Mouse (Mus musculus) forebrain, postnatal 0 days (tissue): ENCODE measurements around the gene Rbm47. TPM values are rescaled to one million over a fixed set of nuclear protein-coding genes. Genes with fewer than 3 reads are reported as not detected.

Experiments used
- ATAC-seq: fragments of 200-750 bp; cut with Nextera tagmentation; 2 replicates; pipeline ENCODE4 v1.8.0; 2017; ENCODE audit warnings: mild to moderate bottlenecking, moderate library complexity
- DNase-seq: peaks from one replicate; pipeline ENCODE4 v3.0.0-alpha.2; 2015
- H3K27ac ChIP-seq: fragments of 300-500 bp; sonication (generic); 2 replicates; pipeline ENCODE4 v1.5.1; 2014; ENCODE audit warnings: low read depth, mild to moderate bottlenecking, antibody characterized with exemption, low read length, moderate library complexity, mixed read lengths
- H3K27me3 ChIP-seq: fragments of 300-500 bp; sonication (generic); 2 replicates; pipeline ENCODE4 v1.6.1; 2014; ENCODE audit warnings: mild to moderate bottlenecking, low read length, mixed read lengths; ENCODE audit not compliant: insufficient read depth
- H3K36me3 ChIP-seq: fragments of 300-500 bp; sonication (generic); 2 replicates; pipeline ENCODE4 v1.6.1; 2014; ENCODE audit warnings: mild to moderate bottlenecking, moderate library complexity; ENCODE audit not compliant: insufficient read depth
- H3K4me1 ChIP-seq: fragments of 300-500 bp; sonication (generic); 2 replicates; pipeline ENCODE4 v1.6.1; 2014; ENCODE audit warnings: antibody characterized with exemption; ENCODE audit not compliant: insufficient read depth
- H3K4me2 ChIP-seq: fragments of 300-500 bp; sonication (generic); 2 replicates; pipeline ENCODE4 v1.6.1; 2014; ENCODE audit warnings: low read depth, mild to moderate bottlenecking, moderate library complexity
- H3K4me3 ChIP-seq: fragments of 300-500 bp; sonication (generic); 2 replicates; pipeline ENCODE4 v1.5.1; 2014; ENCODE audit warnings: low read depth, low read length, mixed read lengths
- H3K9ac ChIP-seq: fragments of 300-500 bp; sonication (generic); 2 replicates; pipeline ENCODE4 v1.6.1; 2014; ENCODE audit warnings: mild to moderate bottlenecking
- H3K9me3 ChIP-seq: fragments of 300-500 bp; sonication (generic); 2 replicates; pipeline ENCODE4 v1.6.1; 2016; ENCODE audit warnings: low read length
- CTCF ChIP-seq: sonication (generic); IDR thresholded peaks from 2 replicates; pipeline ENCODE4 v1.5.1; 2016; ENCODE audit warnings: antibody characterized with exemption, control low read depth, low read depth
- WGBS: fragments of 180-500 bp; shearing (Covaris S2); extraction: QIAGEN DNeasy Blood & Tissue Kit; methylation state at CpG from one replicate; pipeline ENCODE4 v1.1.7; 2014; 5-methylcytosine and 5-hydroxymethylcytosine counted together
- polyA plus RNA-seq: library from polyadenylated mRNA; unstranded; fragments of >200 nt; fragmentation: Nextera tagmentation; extraction: Ambion mirVana; gene quantifications from 2 replicates; pipeline ENCODE4 v1.2.1, GENCODE M21; 2015
- total RNA-seq: library from RNA; depleted of rRNA; stranded (reverse); fragments of >200 nt; gene quantifications from 2 replicates; pipeline ENCODE4 v1.2.3, GENCODE M21; 2014

Rbm47 gene
- total and polyA plus RNA-seq, 2 experiments from 2014 or later: 2.7 to 3.3 TPM

GRCm38 (mm10) chr5:66100322-66100721, 72.6 kb downstream of the Rbm47 start:
- H3K4me3 ChIP-seq: no peak overlapping the region
- no peaks in the 10 kb centered on the region for H3K36me3 ChIP-seq
- no peak overlapping the region for H3K27ac ChIP-seq
- no peaks in the 10 kb centered on the region for H3K27me3 ChIP-seq
- H3K4me2 ChIP-seq: no peak overlapping the region
- no peak for TF ChIP-seq CTCF
- H3K4me1 ChIP-seq: no peaks in the 10 kb centered on the region
- no peak for DNase-seq
- no peaks in the 10 kb centered on the region for H3K9me3 ChIP-seq
- no peak; the same call in 1 of the 2 replicates for ATAC-seq
- no peak overlapping the region for H3K9ac ChIP-seq
- WGBS: 22% methylated on average over 8 of the region's 8 CpGs

GRCm38 (mm10) chr5:66098094-66098871, 74.6 kb downstream of the Rbm47 start:
- Histone ChIP-seq H3K9ac (no peak overlapping the region), H3K27me3 (no peaks in the 10 kb centered on the region), H3K9me3 (no peaks in the 10 kb centered on the region), H3K4me3 (no peak overlapping the region), H3K4me1 (no peaks in the 10 kb centered on the region), H3K36me3 (no peaks in the 10 kb centered on the region), H3K27ac (no peak overlapping the region), H3K4me2 (no peak overlapping the region)
- DNase-seq: no peak
- ATAC-seq: no peak
- 84% methylated on average over 7 of the region's 7 CpGs for WGBS
- no peak for TF ChIP-seq CTCF

GRCm38 (mm10) chr5:66096081-66096480, 76.8 kb downstream of the Rbm47 start:
- no peak overlapping the region for H3K9ac ChIP-seq
- H3K36me3 ChIP-seq: no peaks in the 10 kb centered on the region
- no peak for TF ChIP-seq CTCF
- H3K4me1 ChIP-seq: no peaks in the 10 kb centered on the region
- H3K27ac ChIP-seq: no peak overlapping the region
- H3K4me3 ChIP-seq: no peak overlapping the region
- H3K4me2 ChIP-seq: no peak overlapping the region
- DNase-seq (no peak), ATAC-seq (no peak)
- WGBS: 91% methylated on average over 6 of the region's 6 CpGs
- no peaks in the 10 kb centered on the region for H3K9me3 ChIP-seq
- H3K27me3 ChIP-seq: no peaks in the 10 kb centered on the region

- no peaks in the 10 kb centered on the region for H3K4me1 ChIP-seq
- H3K27me3 ChIP-seq: no peaks in the 10 kb centered on the region
- no peaks in the 10 kb centered on the region for H3K9me3 ChIP-seq
- no peak overlapping the region for H3K27ac ChIP-seq
- DNase-seq (no peak), ATAC-seq (no peak)
- H3K4me3 ChIP-seq: no peak overlapping the region
- 71% methylated on average over 6 of the region's 6 CpGs for WGBS
- no peak for TF ChIP-seq CTCF
- no peaks in the 10 kb centered on the region for H3K36me3 ChIP-seq
- H3K4me2 ChIP-seq: no peak overlapping the region
- H3K9ac ChIP-seq: no peak overlapping the region
These were observed 77.8 kb downstream of the Rbm47 start for GRCm38 (mm10) chr5:66095166-66095565.

GRCm38 (mm10) chr5:66090037-66090436, 82.9 kb downstream of the Rbm47 start:
- no peak overlapping the region for H3K9ac ChIP-seq
- WGBS: 64% methylated on average over 9 of the region's 9 CpGs
- ATAC-seq: no peak
- TF ChIP-seq CTCF: no peak
- no peak overlapping the region for H3K27ac ChIP-seq
- no peak overlapping the region for H3K4me2 ChIP-seq
- no peaks in the 10 kb centered on the region for H3K36me3 ChIP-seq
- H3K27me3 ChIP-seq: no peaks in the 10 kb centered on the region
- no peaks in the 10 kb centered on the region for H3K4me1 ChIP-seq
- no peak for DNase-seq
- no peak overlapping the region for H3K4me3 ChIP-seq
- H3K9me3 ChIP-seq: no peaks in the 10 kb centered on the region

GRCm38 (mm10) chr5:66089600-66089999, 83.3 kb downstream of the Rbm47 start:
- WGBS: 83% methylated on average over 4 of the region's 4 CpGs
- Histone ChIP-seq H3K36me3 (no peaks in the 10 kb centered on the region), H3K4me2 (no peak overlapping the region)

GRCm38 (mm10) chr5:66088902-66089295, 84.0 kb downstream of the Rbm47 start:
- no peak for TF ChIP-seq CTCF

More at GRCm38 (mm10) chr5:66089600-66089999, 83.3 kb downstream of the Rbm47 start:
- H3K4me1 ChIP-seq: no peaks in the 10 kb centered on the region
- no peaks in the 10 kb centered on the region for H3K27me3 ChIP-seq
- no peaks in the 10 kb centered on the region for H3K9me3 ChIP-seq
- DNase-seq (no peak), ATAC-seq (no peak)
- no peak for TF ChIP-seq CTCF
- H3K4me3 ChIP-seq: no peak overlapping the region
- H3K27ac ChIP-seq: no peak overlapping the region
- H3K9ac ChIP-seq: no peak overlapping the region

More at GRCm38 (mm10) chr5:66088902-66089295, 84.0 kb downstream of the Rbm47 start:
- Histone ChIP-seq H3K9ac (no peak overlapping the region), H3K27ac (no peak overlapping the region), H3K27me3 (no peaks in the 10 kb centered on the region), H3K4me1 (no peaks in the 10 kb centered on the region), H3K9me3 (no peaks in the 10 kb centered on the region), H3K36me3 (no peaks in the 10 kb centered on the region), H3K4me2 (no peak overlapping the region), H3K4me3 (no peak overlapping the region)
- ATAC-seq (no peak), DNase-seq (no peak)
- WGBS: 81% methylated on average over 5 of the region's 5 CpGs
